Mouse (Mus musculus): ENCODE data around the gene Macf1.

- TF ChIP-seq CTCF (IDR thresholded peaks at IDR 0.05; ENCODE audit: low read depth), result no peak
- no peak for TF ChIP-seq EP300 (optimal IDR thresholded peaks at IDR 0.05)
These were observed 257.6 kb downstream of the Macf1 start for GRCm38 (mm10) chr4:123426429-123427080.

All from stomach, postnatal 0 days (tissue).